Mouse (Mus musculus) megakaryocyte, adult 5-6 weeks (primary cell): ENCODE measurements at regions not wholly inside any gene's neighbourhood (a gene's known extent, or its start where the extent isn't known, plus 50 kb on each side); places are given as distances from the start of the nearest gene placed in this dataset.

ENCODE experiments used
- ATAC-seq: 2 replicates; pipeline ENCODE4 v1.8.0; 2016; ENCODE audit warnings: mild to moderate bottlenecking, inconsistent platforms; ENCODE audit not compliant: poor library complexity, severe bottlenecking

DNA sequence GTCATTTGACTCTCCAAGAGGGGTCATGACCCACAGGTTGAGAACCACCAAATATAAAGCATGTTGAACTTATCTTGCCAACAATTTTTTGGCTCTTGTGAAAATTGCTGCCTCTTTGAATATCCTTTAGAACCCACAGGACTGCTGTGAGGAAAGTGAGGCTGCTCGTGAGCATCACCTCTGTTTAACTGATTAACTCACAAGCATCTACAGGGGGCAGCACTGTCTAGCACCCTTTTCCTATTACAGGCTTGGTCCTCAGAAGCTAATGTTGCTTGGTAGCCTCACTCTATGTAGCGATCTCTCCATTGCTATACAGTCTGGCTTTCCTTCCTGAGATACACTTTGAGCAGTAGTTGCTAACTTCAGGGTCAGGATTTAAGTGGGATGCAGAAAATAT, 522.4 kb upstream of the Adam24 start:
- ATAC-seq, result no peak

GRCm38 (mm10) chr8:40186715-40187583, 487.9 kb upstream of the Adam24 start:
- ATAC-seq, result no peak

GRCm38 (mm10) chr8:40187584-40187934, 487.3 kb upstream of the Adam24 start:
- ATAC-seq, result no peak; the same call in 1 of the 2 replicates

- no peak for ATAC-seq
Measured at GRCm38 (mm10) chr8:40192266-40192665, 482.6 kb upstream of the Adam24 start.

DNA sequence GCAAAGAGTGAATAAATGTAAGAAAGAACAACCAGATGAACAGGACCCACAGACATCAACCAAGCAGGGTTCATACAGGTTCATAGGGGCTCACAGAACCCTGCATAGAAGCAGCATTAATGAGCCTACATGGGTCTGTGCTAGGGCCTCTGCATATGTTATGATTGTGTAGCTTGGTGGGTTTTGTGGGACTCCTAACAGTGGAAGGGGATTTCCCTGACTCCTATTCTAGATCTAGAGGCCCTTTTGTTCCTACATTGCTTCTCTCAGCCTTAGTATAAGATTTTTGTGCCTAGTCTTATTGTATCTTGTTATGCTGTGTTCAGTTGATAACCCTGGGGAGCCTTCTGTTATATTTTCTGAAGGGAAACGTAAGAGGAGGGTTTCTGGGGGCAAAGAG, 481.7 kb upstream of the Adam24 start:
- no peak for ATAC-seq

DNA sequence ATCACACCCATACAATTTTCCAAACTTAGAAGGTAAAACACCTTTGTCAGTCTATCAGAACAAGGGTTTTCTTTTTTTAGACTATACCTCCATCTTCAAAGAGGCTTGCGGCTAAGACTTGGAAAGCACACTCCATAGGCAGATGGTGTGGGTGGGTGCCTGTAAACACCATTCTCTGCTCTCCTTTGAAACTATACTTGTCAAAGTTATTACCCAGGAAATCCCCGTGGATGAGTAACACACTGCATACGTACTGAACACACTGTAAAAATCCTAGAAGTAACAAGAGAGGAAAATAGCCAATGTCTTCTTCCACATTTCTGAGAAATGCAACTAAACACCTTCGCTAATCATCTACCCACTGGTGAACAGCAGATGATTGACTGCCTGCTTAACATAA, 464.0 kb upstream of the Adam24 start:
- ATAC-seq, result no peak

GRCm38 (mm10) chr8:40223521-40223920, 451.4 kb upstream of the Adam24 start:
- no peak for ATAC-seq

GRCm38 (mm10) chr8:40227262-40227661, 447.6 kb upstream of the Adam24 start:
- no peak for ATAC-seq
